Mouse (Mus musculus) lung, adult 10 weeks (tissue): ENCODE data around the gene Rasa1. TPM values are rescaled to one million over a fixed set of nuclear protein-coding genes. Genes with fewer than 3 reads are reported as not detected.

Experiments
- polyA plus RNA-seq: library from polyadenylated mRNA; stranded (reverse); fragments of 350-450 nt; fragmentation: Illumina TruSeq; extraction: RNeasy Lipid Tissue Mini Kit (QIAGEN cat#74804); gene quantifications from one replicate; pipeline ENCODE4 v1.2.3, GENCODE M21; 2014; ENCODE audit warnings: low read depth, low replicate concordance; ENCODE audit not compliant: insufficient read depth

The Rasa1 gene
- polyA plus RNA-seq = 19.5 TPM

DNA sequence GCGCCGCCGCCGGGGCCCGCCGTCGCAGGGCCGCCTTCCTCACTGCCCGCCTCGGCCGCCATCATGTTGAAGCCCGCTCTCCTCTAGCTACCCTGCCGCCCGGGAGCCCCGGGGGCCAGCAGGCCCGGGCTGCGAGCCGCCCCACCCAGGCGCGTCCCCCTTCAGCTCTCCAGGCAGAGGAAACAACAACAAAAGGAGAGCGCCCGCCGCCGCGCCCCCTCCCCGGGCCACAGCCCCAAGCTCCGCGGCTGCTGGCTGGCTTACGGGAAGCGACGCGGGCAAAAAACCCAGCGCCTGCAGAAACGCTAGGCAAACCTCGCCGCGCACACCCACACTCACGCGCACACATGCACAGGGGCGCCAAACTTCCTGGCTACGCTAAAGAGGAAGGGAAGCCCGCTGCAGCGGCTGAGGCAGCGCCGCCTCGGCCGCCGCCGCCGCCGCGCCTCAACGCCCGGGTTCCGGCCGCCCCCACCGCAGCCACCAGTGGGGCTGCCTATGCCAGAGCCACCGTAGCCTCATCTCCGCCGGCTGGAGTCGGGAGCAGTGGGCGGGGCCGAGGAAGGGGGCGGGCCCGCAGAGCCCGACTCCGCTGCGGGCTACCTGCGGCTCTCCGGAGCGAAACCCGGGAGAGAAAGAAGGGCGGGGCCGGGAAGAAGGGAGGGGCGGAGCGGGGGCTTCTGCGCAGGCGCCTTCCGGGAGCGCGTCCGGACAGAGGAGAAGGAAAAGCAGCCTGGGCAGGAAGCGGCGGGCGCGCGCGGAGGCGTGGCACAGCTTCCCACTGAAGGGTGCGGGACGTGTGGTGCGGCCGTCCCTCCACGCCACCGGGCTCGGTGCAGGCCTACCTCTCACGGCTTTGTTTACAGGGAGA, at the start of gene Rasa1:
Gene Rasa1, minus strand, starts transcription at position 288 of the 871 bp plus-strand sequence.

DNA sequence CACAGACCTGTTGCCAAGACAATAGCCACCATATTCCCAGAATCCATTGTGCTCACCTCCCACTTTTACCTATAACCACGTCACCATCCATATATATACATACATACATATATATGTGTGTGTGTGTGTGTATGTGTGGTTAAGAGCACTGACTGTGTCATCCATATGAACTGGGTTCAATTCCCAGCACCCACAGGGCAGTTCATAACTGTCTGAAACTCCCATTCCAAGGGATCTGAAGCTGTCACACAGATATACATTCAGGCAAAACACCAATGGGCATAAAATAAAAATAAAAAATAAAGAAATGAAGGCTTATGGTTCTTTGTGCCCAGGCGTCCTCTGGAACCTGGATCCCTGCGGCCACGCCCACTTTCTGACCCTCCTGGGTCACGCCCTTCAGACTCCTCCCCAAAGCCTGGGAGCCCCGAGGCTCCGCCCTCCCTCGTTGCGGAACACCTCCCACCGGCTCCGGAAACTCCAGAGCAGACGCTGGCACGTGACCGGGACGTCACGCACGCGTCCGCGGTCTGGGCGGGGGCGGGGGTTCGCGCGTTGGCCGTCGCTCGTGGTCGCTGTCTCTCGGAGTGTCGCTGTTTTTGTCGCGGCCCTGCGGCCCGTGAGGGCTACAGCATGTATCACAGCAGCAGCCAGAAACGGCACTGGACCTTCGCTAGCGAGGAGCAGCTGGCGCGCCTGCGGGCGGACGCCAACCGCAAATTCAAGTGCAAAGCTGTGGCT, 99.9 kb downstream of the Rasa1 start, which contains the start of gene Ccnh:
Gene Ccnh, plus strand, starts transcription at position 506 of the 741 bp plus-strand sequence.

Other genes with a start within 250 kb of the Rasa1 start
- gene Ccnh, start 99.7 kb downstream of the Rasa1 start, polyA plus RNA-seq = 16.8 TPM